Mouse (Mus musculus): ENCODE data around the gene Cul1. TPM values are rescaled to one million over a fixed set of nuclear protein-coding genes. Genes with fewer than 3 reads are reported as not detected.

Gene Cul1
- polyA plus RNA-seq, 1 experiment = 25.6 TPM

- DNase-seq (ENCODE audit: low read depth, low spot score) = no peak
These were observed 13.9 kb downstream of the Cul1 start for GRCm38 (mm10) chr6:47467058-47467457.

GRCm38 (mm10) chr6:47469760-47470159 lies 16.6 kb downstream of the Cul1 start:
- no peak for DNase-seq (ENCODE audit: low read depth, low spot score)

GRCm38 (mm10) chr6:47472444-47472843 lies 19.2 kb downstream of the Cul1 start:
- DNase-seq (ENCODE audit: low read depth, low spot score) = no peak

- WGBS = 51% methylated on average over 1 of the region's 1 CpGs
- DNase-seq (ENCODE audit: low read depth, low spot score) = no peak
These were observed 28.8 kb downstream of the Cul1 start for GRCm38 (mm10) chr6:47482027-47482426.

- 36% methylated on average over 4 of the region's 4 CpGs for WGBS
- DNase-seq (ENCODE audit: low read depth, low spot score) = peak; percentile 44
These were observed 41.4 kb downstream of the Cul1 start for GRCm38 (mm10) chr6:47494562-47494961.

GRCm38 (mm10) chr6:47520030-47520429 lies 66.8 kb downstream of the Cul1 start:
- WGBS = 80% methylated on average over 2 of the region's 2 CpGs
- no peak for DNase-seq (ENCODE audit: low read depth, low spot score)

GRCm38 (mm10) chr6:47522431-47522830 lies 69.2 kb downstream of the Cul1 start:
- DNase-seq (ENCODE audit: low read depth, low spot score) = no peak
- 93% methylated on average over 3 of the region's 3 CpGs for WGBS

GRCm38 (mm10) chr6:47525041-47525440 lies 71.8 kb downstream of the Cul1 start:
- WGBS = 72% methylated on average over 2 of the region's 2 CpGs
- no peak for DNase-seq (ENCODE audit: low read depth, low spot score)

GRCm38 (mm10) chr6:47526446-47526845 lies 73.2 kb downstream of the Cul1 start:
- 79% methylated on average over 4 of the region's 4 CpGs for WGBS

GRCm38 (mm10) chr6:47527129-47527528 lies 73.9 kb downstream of the Cul1 start:
- DNase-seq (ENCODE audit: low read depth, low spot score) = no peak
- WGBS = 29% methylated on average over 2 of the region's 2 CpGs

More at GRCm38 (mm10) chr6:47526446-47526845, 73.2 kb downstream of the Cul1 start:
- DNase-seq (ENCODE audit: low read depth, low spot score) = no peak

- DNase-seq (ENCODE audit: low read depth, low spot score) = no peak
- WGBS = 64% methylated on average over 1 of the region's 1 CpGs
These were observed 74.5 kb downstream of the Cul1 start for GRCm38 (mm10) chr6:47527655-47528054.

GRCm38 (mm10) chr6:47532547-47532946 lies 79.3 kb downstream of the Cul1 start:
- no peak for DNase-seq (ENCODE audit: low read depth, low spot score)

GRCm38 (mm10) chr6:47535333-47535732 lies 82.1 kb downstream of the Cul1 start:
- 90% methylated on average over 5 of the region's 5 CpGs for WGBS
- no peak for DNase-seq (ENCODE audit: low read depth, low spot score)

More at GRCm38 (mm10) chr6:47532547-47532946, 79.3 kb downstream of the Cul1 start:
- WGBS = 65% methylated on average over 1 of the region's 1 CpGs

GRCm38 (mm10) chr6:47552280-47552679 lies 99.1 kb downstream of the Cul1 start:
- DNase-seq (ENCODE audit: low read depth, low spot score) = no peak
- WGBS = 77% methylated on average over 4 of the region's 4 CpGs

GRCm38 (mm10) chr6:47559287-47559686 lies 106.1 kb downstream of the Cul1 start:
- no peak for DNase-seq (ENCODE audit: low read depth, low spot score)
- 63% methylated on average over 2 of the region's 2 CpGs for WGBS

GRCm38 (mm10) chr6:47560407-47560806 lies 107.2 kb downstream of the Cul1 start:
- no peak for DNase-seq (ENCODE audit: low read depth, low spot score)

GRCm38 (mm10) chr6:47560846-47561245 lies 107.6 kb downstream of the Cul1 start:
- DNase-seq (ENCODE audit: low read depth, low spot score) = no peak
- WGBS = 74% methylated on average over 2 of the region's 2 CpGs

GRCm38 (mm10) chr6:47561426-47561825 lies 108.2 kb downstream of the Cul1 start:
- DNase-seq (ENCODE audit: low read depth, low spot score) = no peak
- 71% methylated on average over 5 of the region's 5 CpGs for WGBS

GRCm38 (mm10) chr6:47565326-47566035 lies 112.3 kb downstream of the Cul1 start:
- 61% methylated on average over 1 of the region's 1 CpGs for WGBS
- DNase-seq (ENCODE audit: low read depth, low spot score) = no peak

GRCm38 (mm10) chr6:47572887-47573286 lies 119.7 kb downstream of the Cul1 start:
- 96% methylated on average over 2 of the region's 2 CpGs for WGBS
- DNase-seq (ENCODE audit: low read depth, low spot score) = no peak
